Mouse (Mus musculus) forebrain, embryonic 14.5 days (tissue): ENCODE results near the gene Folr1. TPM values are rescaled to one million over a fixed set of nuclear protein-coding genes. Genes with fewer than 3 reads are reported as not detected.

ENCODE experiments used
- ATAC-seq: fragments of 200-750 bp; cut with Nextera tagmentation; 2 replicates; pipeline ENCODE4 v1.8.0; 2017; ENCODE audit warnings: mild to moderate bottlenecking, moderate library complexity
- DNase-seq: peaks from one replicate; pipeline ENCODE4 v3.0.0-alpha.2; 2015; ENCODE audit warnings: low spot score
- H3K27ac ChIP-seq: fragments of 300-500 bp; sonication (generic); 2 replicates; pipeline ENCODE4 v1.5.1; 2014; ENCODE audit warnings: low read depth, mild to moderate bottlenecking, control low read depth, low read length, moderate library complexity
- H3K27me3 ChIP-seq: fragments of 300-500 bp; sonication (generic); replicated peaks from 2 replicates; pipeline ENCODE4 v1.6.1; 2014; ENCODE audit warnings: low read length, control low read depth, mixed read lengths; ENCODE audit not compliant: control insufficient read depth, insufficient read depth
- H3K36me3 ChIP-seq: fragments of 300-500 bp; sonication (generic); 2 replicates; pipeline ENCODE4 v1.6.1; 2014; ENCODE audit warnings: low read length, control low read depth; ENCODE audit not compliant: control insufficient read depth, insufficient read depth
- H3K4me1 ChIP-seq: fragments of 300-500 bp; sonication (generic); 2 replicates; pipeline ENCODE4 v1.6.1; 2014; ENCODE audit warnings: antibody characterized with exemption, low read length, control low read depth; ENCODE audit not compliant: control insufficient read depth, insufficient read depth
- H3K4me2 ChIP-seq: fragments of 300-500 bp; sonication (generic); 2 replicates; pipeline ENCODE4 v1.6.1; 2014; ENCODE audit warnings: mild to moderate bottlenecking, control low read depth, low read length
- H3K4me3 ChIP-seq: fragments of 300-500 bp; sonication (generic); 2 replicates; pipeline ENCODE4 v1.5.1; 2014; ENCODE audit warnings: low read depth, low read length, control low read depth
- H3K9ac ChIP-seq: fragments of 300-500 bp; sonication (generic); 2 replicates; pipeline ENCODE4 v1.6.1; 2014; ENCODE audit warnings: mild to moderate bottlenecking, low read length, control low read depth, moderate library complexity
- H3K9me3 ChIP-seq: fragments of 300-500 bp; sonication (generic); replicated peaks from 2 replicates; pipeline ENCODE4 v1.6.1; 2016; ENCODE audit warnings: low read length, control low read depth, mixed read lengths; ENCODE audit not compliant: control insufficient read depth
- WGBS: fragments of 180-500 bp; shearing (Covaris S2); extraction: QIAGEN DNeasy Blood & Tissue Kit; methylation state at CpG from one replicate; pipeline ENCODE4 v1.1.7; 2014; 5-methylcytosine and 5-hydroxymethylcytosine counted together
- polyA plus RNA-seq: library from polyadenylated mRNA; unstranded; fragments of >200 nt; fragmentation: Nextera tagmentation; extraction: Ambion mirVana; gene quantifications from 2 replicates; pipeline ENCODE4 v1.2.1, GENCODE M21; 2014

The Folr1 gene
- polyA plus RNA-seq, 1 experiment from 2014 or later = 30.6 TPM

GRCm38 (mm10) chr7:101830373-101830772 is 40.2 kb downstream of the Folr1 start:
- Histone ChIP-seq H3K27me3 (no peaks in the 10 kb centered on the region), H3K4me2 (no peak overlapping the region), H3K4me3 (no peak overlapping the region), H3K9ac (no peak overlapping the region), H3K9me3 (no peaks in the 10 kb centered on the region), H3K27ac (no peak overlapping the region), H3K4me1 (peaks cover 13% of the 10 kb centered on the region), H3K36me3 (peaks cover 76% of the 10 kb centered on the region)
- ATAC-seq = no peak
- 89% methylated on average over 3 of the region's 3 CpGs for WGBS
- DNase-seq = no peak

DNA sequence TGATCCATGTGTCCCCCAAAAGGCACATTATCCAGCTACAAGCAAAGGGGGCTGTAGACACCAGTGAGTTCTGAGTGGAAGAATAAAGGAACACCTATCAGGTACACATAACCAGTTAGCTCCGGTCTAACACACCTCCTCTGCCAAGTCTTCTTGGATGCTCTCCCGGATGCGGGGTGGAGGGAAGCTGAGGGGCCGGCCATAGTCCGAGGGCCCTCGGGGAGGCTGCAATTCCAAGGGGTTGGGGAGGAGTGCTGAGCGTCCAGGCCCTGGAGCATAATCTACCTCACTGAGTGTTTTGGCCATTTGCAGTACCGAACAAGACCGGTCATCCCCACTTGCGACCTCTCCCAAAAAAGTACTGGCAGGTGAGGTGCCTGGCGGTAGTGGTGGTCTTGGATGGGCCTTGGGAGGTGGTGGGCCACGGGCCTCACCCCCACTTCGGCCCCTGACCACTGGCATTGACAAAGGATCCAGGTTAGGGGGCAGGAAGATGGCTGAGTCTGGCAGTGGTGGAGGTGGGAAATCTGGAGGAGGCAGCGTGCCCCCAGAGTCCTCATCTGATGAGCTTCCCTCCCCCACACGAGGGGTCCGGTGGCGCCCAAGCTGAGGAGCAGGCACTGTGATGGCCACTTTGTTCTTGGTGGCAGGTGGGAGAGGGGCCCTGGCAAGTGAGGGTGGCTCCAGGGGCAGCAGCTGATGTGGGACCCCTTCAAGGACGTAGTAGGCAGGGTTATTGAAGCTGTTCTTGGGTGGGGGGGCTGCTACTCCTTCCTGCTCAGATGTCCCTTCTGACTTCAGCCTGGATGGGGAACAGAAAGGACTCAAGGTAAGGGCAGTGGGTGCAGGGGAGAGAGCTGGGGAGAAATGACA is 46.6 kb downstream of the Folr1 start:
- ATAC-seq = no peak
- Histone ChIP-seq H3K9ac (no peak overlapping the region), H3K4me3 (no peak overlapping the region), H3K36me3 (peaks cover 48% of the 10 kb centered on the region), H3K4me2 (no peak overlapping the region), H3K4me1 (peaks cover 5% of the 10 kb centered on the region; the same call in 1 of the 2 replicates), H3K9me3 (no peaks in the 10 kb centered on the region), H3K27ac (no peak overlapping the region), H3K27me3 (peaks cover 33% of the 10 kb centered on the region)
- 78% methylated on average over 18 of the region's 18 CpGs for WGBS
- peak; percentile 19 for DNase-seq

DNA sequence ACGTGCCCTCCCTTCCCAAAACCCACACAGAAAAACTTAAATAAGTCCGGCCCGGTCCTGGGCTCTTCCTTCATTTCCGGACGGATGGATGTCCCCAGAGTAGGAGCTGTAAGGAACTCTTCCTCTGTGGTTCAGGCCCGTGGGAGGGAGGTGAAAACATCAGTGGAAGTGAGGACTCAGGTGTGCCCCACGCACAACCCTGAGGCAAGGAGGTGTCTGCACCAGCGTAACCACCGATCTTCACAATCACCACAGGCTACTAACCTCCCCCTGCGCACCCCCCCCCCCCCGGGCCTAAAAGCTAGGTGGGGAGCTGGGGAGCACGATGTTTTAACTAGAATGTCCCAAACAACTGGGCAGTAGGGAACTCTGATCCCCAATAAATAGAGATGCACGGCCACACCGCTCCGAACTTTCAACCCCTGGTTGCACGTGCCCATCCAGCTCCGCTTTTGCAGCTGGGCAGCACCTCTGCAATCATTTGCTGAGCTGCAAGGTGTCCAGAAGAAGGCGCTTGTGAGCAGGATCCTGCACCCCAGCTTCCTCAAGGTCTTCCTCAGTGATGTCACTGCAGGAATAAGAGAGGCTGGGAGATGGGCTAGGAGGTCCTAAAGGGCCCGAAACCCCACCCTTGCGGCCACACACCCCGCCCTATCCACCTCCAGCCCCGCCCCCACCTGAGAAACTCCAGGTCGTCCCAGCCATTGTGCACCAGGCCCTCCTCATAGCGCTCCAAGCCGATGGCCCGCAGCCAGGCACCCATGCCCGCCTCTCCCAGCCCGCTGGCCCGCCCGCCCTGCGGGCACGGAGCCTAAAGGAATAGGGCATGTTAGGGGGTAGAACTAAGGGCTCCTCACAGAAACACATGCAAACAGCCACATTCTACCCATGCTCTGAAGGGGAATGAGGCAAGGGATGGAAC is 47.5 kb downstream of the Folr1 start:
- no peak overlapping the region for H3K4me3 ChIP-seq
- H3K9ac ChIP-seq = no peak overlapping the region
- no peaks in the 10 kb centered on the region for H3K9me3 ChIP-seq
- no peak overlapping the region for H3K27ac ChIP-seq
- peak; percentile 41 for DNase-seq
- peaks cover 42% of the 10 kb centered on the region for H3K27me3 ChIP-seq
- ATAC-seq = peak; percentile 15; the same call in 1 of the 2 replicates
- no peak overlapping the region for H3K4me2 ChIP-seq
- peaks cover 5% of the 10 kb centered on the region; the same call in 1 of the 2 replicates for H3K4me1 ChIP-seq
- H3K36me3 ChIP-seq = peaks cover 39% of the 10 kb centered on the region
- WGBS = 23% methylated on average over 31 of the region's 32 CpGs

GRCm38 (mm10) chr7:101821571-101822501 is 48.8 kb downstream of the Folr1 start:
- Histone ChIP-seq H3K27me3 (peaks cover 55% of the 10 kb centered on the region), H3K4me1 (peaks cover 5% of the 10 kb centered on the region; the same call in 1 of the 2 replicates), H3K4me2 (peak overlapping the region; percentile 63), H3K9ac (peak overlapping the region; percentile 37), H3K4me3 (peak overlapping the region; percentile 35), H3K9me3 (no peaks in the 10 kb centered on the region), H3K36me3 (peaks cover 30% of the 10 kb centered on the region), H3K27ac (no peak overlapping the region)
- ATAC-seq = peak; percentile 71
- peak; percentile 62 for DNase-seq
- WGBS = under 1% methylated on average over 61 of the region's 71 CpGs

- Histone ChIP-seq H3K36me3 (peaks cover 18% of the 10 kb centered on the region; the same call in 1 of the 2 replicates), H3K4me2 (peak overlapping the region; percentile 63), H3K4me3 (peak overlapping the region; percentile 35), H3K4me1 (peaks cover 5% of the 10 kb centered on the region; the same call in 1 of the 2 replicates), H3K9ac (no peak overlapping the region), H3K9me3 (no peaks in the 10 kb centered on the region), H3K27me3 (peaks cover 58% of the 10 kb centered on the region), H3K27ac (no peak overlapping the region)
- ATAC-seq (no peak), DNase-seq (peak; percentile 45)
- 3% methylated on average over 35 of the region's 35 CpGs for WGBS
Observed at GRCm38 (mm10) chr7:101820295-101821030, 50.1 kb downstream of the Folr1 start.

DNA sequence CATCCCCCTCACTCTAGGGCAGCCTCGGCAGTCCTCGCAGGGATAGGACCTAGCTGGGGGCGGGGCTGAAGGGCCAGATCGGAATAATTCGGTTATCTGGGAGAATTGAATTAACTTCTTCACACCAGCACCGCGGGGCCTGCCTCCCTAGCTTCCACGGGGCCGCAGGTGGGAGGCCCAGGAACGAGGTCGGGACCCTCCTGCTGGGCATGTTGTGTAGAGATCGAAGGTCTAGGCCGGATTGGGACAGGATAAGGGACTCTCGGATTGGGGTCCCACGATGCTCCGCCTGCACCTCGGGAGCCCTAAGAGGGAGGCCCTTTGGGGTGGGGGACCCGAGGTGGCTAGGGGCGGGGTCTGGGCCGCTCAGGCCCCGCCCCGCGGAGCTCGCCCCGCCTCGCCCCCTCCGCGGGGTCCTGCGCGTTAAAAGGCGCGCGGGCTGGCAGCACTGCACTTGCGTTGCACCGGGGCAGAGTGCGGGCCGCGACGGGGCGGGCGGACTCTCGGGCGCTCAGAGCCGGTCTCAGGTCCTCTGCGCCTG is 52.7 kb downstream of the Folr1 start, which contains the start of gene Phox2a:
Phox2a (plus strand) TSS at position 453 of the 541 bp plus-strand sequence.
- Histone ChIP-seq H3K4me2 (peak within 1 kb of the TSS; percentile 45), H3K27ac (no peak within 1 kb of the TSS), H3K36me3 (no peaks in the 10 kb centered on the region), H3K4me3 (peak within 1 kb of the TSS; percentile 21), H3K9ac (no peak within 1 kb of the TSS), H3K27me3 (peaks cover 58% of the 10 kb centered on the region), H3K9me3 (no peaks in the 10 kb centered on the region), H3K4me1 (peaks cover 5% of the 10 kb centered on the region; the same call in 1 of the 2 replicates)
- DNase-seq = no peak
- 2% methylated on average over 44 of the region's 45 CpGs for WGBS
- ATAC-seq = no peak
